Mouse (Mus musculus) retina, postnatal 7 days (tissue): ENCODE results near the gene Nr5a1.

Experiments used
- DNase-seq: peaks from one replicate; pipeline ENCODE4 v3.0.0-alpha.2; 2012; ENCODE audit warnings: low read depth, low spot score

Nr5a1 gene

GRCm38 (mm10) chr2:38714324-38714723 lies at the start of gene Nr5a1:
TSS of gene Nr5a1 (minus strand) at chr2:38714542.
- no peak for DNase-seq

GRCm38 (mm10) chr2:38739847-38740246 lies 25.5 kb upstream of the Nr5a1 start:
- DNase-seq: no peak

DNA sequence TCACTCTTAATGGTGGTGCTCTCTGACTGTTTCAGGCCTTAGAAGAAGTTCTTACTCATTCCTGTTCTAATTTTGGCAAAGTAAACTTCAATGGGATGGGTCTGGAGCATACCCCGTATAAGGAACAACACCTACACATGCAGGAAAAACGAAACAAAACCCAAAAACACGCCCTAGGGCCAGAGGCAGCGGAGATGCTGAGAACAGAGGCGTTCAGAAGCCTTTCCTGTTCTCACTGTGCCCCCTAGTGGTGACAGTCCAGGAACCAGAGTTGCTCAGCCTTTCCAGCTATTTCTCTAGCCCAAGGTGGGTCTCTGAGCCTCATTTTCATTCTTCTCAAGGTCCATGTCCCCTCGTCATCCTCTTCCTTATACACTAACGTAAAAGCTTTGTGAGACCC lies 25.1 kb upstream of the Nr5a1 start:
- peak; percentile 55 for DNase-seq

- DNase-seq: no peak
Measured at GRCm38 (mm10) chr2:38738601-38739301, 24.4 kb upstream of the Nr5a1 start.

DNA sequence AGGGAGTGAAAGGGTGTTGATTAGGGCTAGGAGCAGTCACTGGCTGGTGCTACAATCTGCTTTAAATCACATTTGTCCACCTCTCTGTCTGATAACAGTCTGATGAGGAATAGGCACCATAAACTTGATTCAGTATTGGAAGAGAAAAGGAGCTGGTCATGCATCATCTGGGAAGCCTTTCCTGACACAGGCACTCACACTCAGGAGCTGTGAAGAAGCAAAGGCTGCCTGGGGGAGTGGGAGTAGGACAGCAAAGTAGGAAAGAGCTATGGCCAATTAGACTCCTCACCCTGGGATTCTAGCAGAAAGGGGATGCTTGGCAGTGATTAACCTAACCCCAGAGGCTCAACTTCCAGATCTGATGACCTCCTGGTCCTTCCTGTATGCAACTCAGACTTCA lies 21.4 kb upstream of the Nr5a1 start:
- no peak for DNase-seq

DNA sequence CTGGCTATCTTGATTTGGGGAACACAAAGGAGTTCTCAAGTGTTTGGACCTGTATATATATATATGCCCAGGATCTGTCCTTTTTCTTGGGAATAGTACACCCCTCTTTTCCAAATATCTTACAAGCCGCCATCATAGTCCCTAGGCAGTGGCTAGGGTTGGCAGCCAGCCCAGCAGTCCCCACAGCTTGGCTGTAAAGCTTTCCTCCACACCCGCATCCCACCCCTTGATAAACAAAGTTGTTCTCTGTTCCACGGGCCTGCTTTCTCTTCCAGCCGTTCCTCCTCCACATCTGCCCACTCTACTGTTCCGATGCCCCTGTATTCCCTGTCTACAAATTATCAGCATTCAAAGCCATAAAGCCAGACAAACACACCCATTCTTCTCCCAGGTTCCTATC lies 20.4 kb upstream of the Nr5a1 start:
- DNase-seq: no peak

GRCm38 (mm10) chr2:38730331-38730827 lies 16.0 kb upstream of the Nr5a1 start:
- DNase-seq: no peak

- DNase-seq: no peak
Measured at GRCm38 (mm10) chr2:38725427-38725826, 11.1 kb upstream of the Nr5a1 start.

- DNase-seq: no peak
Measured at GRCm38 (mm10) chr2:38723378-38723777, 9.0 kb upstream of the Nr5a1 start.

DNA sequence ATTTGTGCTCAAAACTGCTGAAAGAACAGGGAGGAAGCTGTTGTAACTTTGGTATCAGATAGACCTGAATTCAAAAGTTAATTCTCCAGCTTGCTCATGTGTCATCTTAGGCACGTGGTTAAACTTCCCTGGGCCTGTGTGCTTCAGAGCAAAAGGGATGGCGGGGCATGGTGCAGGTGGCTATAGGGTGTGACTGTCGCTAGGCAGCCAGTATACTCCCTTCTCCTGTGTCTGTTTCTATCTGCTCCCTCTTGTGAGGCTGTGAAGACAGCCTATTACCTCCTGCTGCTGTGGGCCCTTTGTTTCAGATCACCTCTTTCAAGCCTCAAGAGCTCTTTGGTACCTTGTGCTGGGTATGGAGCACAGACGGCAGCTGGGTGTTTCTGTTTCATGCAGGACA lies 7.7 kb upstream of the Nr5a1 start:
- no peak for DNase-seq

GRCm38 (mm10) chr2:38720661-38721060 lies 6.3 kb upstream of the Nr5a1 start:
- no peak for DNase-seq

GRCm38 (mm10) chr2:38719354-38719753 lies 5.0 kb upstream of the Nr5a1 start:
- DNase-seq: no peak

GRCm38 (mm10) chr2:38718676-38719075 lies 4.3 kb upstream of the Nr5a1 start:
- no peak for DNase-seq

DNA sequence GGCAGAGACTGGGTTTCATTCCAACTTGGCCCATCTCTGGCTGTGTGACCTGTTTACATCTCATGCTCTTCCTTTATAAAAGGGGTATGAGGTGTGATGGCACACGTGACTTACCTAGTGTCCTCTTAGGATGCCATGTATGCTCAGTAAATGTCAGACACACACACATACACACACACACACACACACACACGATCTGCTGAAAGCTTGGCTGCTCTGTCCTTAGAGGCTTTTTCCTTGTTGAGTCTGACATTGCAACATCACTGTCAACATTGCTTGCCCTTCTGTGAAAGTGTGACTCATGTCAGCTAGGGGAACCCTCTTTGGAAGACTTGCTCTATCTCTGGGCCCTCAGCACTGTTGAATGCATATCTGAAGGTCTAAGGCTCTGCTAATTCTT lies 3.1 kb upstream of the Nr5a1 start:
- DNase-seq: no peak

GRCm38 (mm10) chr2:38713596-38713995 lies 746 bp downstream of the Nr5a1 start:
- DNase-seq: no peak

GRCm38 (mm10) chr2:38712769-38713125 lies 1.6 kb downstream of the Nr5a1 start:
- DNase-seq: no peak

DNA sequence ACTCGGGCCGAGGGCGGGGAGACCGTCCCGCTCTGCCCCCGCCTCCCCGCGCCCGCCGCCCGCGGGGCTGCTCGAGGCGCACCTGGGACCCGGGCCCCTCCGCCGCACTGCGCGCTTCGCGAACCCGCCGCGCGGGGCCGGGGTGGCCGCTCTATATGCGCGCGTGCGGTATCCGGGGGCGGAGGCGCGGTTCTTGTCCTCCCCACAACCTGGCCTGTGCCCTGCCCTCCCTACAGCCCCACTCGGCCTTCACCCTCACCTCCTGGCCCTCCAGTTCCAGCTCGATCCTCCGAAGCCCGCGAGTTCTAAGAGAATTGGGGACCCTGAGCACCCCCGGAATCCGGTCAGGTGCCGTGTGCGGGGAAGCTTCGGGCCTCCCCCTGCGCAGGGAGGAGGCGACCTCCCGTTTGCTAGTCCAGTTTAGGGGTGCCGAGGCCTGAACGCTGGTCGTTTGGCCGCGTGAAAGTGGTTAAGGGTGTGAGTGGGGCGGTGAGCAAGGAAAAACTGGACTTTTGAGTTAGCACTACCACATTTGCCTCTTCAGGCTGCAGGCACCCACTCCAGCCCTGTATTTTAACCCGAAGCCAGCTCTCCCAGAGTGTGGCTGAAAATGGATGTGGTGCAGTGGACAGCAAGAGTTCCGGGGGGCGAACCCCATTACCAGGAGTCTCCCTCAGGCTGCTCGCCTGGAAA lies 2.1 kb downstream of the Nr5a1 start:
- no peak for DNase-seq

DNA sequence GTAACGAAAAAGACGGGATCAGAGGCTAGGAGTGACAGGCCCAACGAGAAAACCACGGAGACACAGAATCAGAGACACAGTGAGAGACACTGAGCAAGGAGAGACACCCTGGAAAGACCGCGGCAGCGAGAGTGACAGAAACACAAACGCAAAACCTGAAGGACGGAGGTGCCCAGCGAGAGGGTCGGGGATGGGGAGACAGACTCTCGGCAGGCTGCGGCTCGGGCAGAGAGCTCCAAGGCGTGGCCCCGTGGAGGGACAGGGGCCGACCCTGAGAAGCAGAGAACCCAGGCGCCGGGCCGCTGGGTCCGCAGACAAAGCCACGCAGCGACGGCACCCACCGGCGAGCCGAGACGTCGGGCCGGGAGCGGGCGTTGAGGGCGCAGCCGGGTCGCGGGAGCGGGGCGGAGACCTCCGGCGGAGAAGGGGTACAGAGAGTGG lies 2.9 kb downstream of the Nr5a1 start:
- no peak for DNase-seq

DNA sequence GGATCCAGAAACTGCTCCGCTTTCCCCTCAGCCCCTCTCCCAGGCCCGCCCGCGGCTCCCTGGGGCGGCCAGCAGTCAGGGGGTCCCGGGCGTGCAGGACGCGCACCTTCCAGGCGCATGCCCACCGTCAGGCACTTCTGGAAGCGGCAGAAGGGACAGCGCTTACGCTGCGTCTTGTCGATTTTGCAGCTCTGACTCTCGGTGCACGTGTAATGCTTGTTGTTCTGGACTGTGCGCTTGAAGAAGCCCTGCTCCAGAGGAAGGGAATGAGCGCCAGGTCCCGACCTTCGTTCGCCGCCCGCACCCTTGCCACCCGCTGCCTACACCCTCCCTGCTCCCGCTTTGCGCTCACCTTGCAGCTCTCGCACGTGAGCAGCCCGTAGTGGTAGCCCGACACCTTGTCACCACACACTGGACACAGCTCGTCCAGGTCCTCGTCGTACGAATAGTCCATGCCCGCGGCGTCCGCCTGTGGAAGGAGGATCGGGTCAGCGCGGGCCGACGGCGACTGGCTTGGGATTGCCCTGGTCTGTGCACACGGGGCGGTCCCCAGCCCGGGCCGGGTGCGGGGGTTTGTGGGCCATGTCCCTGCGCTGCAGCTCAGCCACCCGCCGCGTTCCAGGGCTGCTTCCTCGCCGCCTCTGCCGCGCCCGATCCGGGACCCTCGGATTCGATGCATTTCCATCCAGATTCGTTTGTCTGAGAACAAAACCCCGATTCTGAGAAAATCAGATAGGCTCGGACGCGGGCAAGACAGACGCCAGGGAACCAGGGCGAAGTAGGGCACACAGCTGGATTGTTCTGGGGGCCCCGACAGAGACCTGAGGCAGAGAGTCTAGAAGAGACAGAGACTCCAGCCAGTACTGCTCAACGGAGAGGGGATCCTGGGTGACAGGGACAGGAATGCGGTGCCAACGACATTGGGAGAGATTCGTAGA lies 3.8 kb downstream of the Nr5a1 start:
- peak; percentile 24 for DNase-seq

GRCm38 (mm10) chr2:38708907-38709688 lies 5.2 kb downstream of the Nr5a1 start:
- DNase-seq: no peak

DNA sequence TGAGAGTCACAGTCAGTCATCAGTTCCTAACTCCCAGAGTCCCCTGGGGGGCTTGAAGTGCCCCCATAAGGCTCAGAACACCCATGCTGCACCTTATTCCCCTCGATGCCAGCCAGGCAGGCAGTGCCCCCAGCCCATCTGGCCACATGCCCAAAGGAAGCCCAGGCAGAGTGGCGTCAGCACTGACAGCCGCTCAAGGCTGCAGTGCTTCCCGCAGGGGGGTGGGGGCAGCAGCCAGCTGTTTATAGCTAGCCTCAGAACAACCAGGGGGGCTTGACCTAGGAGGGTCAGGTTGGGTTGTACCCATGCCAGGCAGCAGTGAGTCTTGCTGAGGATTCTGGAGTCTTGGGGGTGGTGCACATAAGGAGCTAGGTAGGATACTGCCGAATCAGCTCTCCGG lies 7.7 kb downstream of the Nr5a1 start:
- DNase-seq: no peak
